Mouse (Mus musculus) lung, embryonic 15.5 days (tissue): ENCODE data around the gene Gtf3c6. TPM values are rescaled to one million over a fixed set of nuclear protein-coding genes. Genes with fewer than 3 reads are reported as not detected.

ENCODE experiments used
- ATAC-seq: fragments of 200-750 bp; cut with Nextera tagmentation; 2 replicates; pipeline ENCODE4 v1.8.0; 2017; ENCODE audit warnings: moderate number of reproducible peaks, borderline replicate concordance; ENCODE audit not compliant: low FRiP score, low TSS enrichment; ENCODE audit errors: extremely low read depth
- H3K27ac ChIP-seq: fragments of 300-500 bp; sonication (generic); 2 replicates; pipeline ENCODE4 v1.5.1; 2015; ENCODE audit warnings: moderate library complexity, mild to moderate bottlenecking, inconsistent platforms
- H3K27me3 ChIP-seq: fragments of 300-500 bp; sonication (generic); 2 replicates; pipeline ENCODE4 v1.6.1; 2015; ENCODE audit warnings: inconsistent platforms
- H3K36me3 ChIP-seq: fragments of 300-500 bp; sonication (generic); 2 replicates; pipeline ENCODE4 v1.6.1; 2015; ENCODE audit warnings: inconsistent platforms
- H3K4me1 ChIP-seq: fragments of 300-500 bp; sonication (generic); 2 replicates; pipeline ENCODE4 v1.6.1; 2015; ENCODE audit warnings: inconsistent platforms
- H3K4me2 ChIP-seq: fragments of 300-500 bp; sonication (generic); 2 replicates; pipeline ENCODE4 v1.6.1; 2015; ENCODE audit warnings: inconsistent platforms, mild to moderate bottlenecking, moderate library complexity
- H3K4me3 ChIP-seq: fragments of 300-500 bp; sonication (generic); 2 replicates; pipeline ENCODE4 v1.5.1; 2015; ENCODE audit warnings: mild to moderate bottlenecking, inconsistent platforms
- H3K9ac ChIP-seq: fragments of 300-500 bp; sonication (generic); 2 replicates; pipeline ENCODE4 v1.6.1; 2015; ENCODE audit warnings: inconsistent platforms
- H3K9me3 ChIP-seq: fragments of 300-500 bp; sonication (generic); 2 replicates; pipeline ENCODE4 v1.6.1; 2016; ENCODE audit warnings: inconsistent platforms
- WGBS: fragments of 180-500 bp; shearing (Covaris S2); methylation state at CpG from one replicate; pipeline ENCODE4 v1.1.7; 2015; 5-methylcytosine and 5-hydroxymethylcytosine counted together
- polyA plus RNA-seq: library from polyadenylated mRNA; unstranded; fragments of >200 nt; fragmentation: Nextera tagmentation; extraction: Ambion mirVana; gene quantifications from 2 replicates; pipeline ENCODE4 v1.2.1, GENCODE M21; 2015

The Gtf3c6 gene
- polyA plus RNA-seq, 1 experiment from 2014 or later = 81.5 TPM

DNA sequence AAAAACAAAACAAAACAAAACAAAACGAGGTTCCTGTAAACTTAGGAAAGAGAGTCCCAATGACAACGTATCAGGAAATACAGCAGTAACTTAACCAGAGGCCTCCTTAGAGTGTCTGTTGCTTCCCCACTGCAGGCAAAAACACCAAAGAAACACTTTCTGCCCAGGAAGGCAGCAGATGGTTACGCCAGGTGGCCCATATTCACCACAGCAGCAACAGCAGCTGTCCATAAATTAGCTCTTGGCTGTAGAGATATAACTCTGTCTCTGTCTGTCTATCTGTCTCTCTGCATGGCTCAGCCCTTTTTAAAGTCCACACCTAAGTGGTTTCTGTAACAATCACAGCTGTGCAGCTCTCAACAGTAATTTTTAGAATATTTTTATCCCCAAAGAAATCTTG lies 39.0 kb downstream of the Gtf3c6 start:
- H3K4me2 ChIP-seq = no peak overlapping the region
- no peak overlapping the region for H3K27ac ChIP-seq
- WGBS = 70% methylated on average over 3 of the region's 3 CpGs
- H3K9ac ChIP-seq = no peak overlapping the region
- H3K27me3 ChIP-seq = no peaks in the 10 kb centered on the region
- H3K9me3 ChIP-seq = no peaks in the 10 kb centered on the region
- H3K4me1 ChIP-seq = no peaks in the 10 kb centered on the region
- peaks cover 25% of the 10 kb centered on the region for H3K36me3 ChIP-seq
- no peak for ATAC-seq
- H3K4me3 ChIP-seq = no peak overlapping the region

DNA sequence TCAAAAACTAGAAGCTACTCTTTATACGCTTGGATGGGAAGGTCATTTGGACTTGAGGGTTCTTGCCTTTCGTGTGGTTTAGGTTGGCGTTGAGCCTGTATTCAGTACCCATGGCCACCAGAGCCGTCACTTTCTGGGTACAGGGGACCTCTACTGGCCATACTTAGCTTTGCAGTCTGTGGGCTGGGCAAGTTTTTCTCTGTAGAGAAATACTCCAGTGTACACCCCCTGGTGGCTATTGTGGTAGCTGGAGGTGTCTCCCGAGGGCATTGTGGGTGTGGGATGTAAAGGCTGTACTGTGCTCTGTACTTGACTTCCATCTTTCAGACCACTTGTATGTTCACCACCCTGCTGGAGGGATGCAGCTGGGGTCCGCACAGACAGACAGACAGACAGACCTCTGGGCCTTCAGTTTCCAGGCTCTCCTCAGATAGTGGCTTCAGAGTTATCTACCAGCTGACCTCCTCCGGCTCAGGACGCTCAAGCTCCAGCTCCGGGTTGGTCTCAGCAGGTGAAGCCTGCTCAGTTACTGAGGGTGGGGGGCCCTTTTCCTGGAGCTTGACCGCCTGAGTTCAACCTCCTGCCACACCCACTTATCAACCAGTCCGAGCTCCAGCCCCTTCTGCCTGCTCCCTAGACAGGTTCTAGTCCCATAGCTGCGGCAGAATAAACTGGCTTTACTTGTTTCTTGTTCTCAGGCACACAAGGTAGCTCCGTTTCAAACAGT lies 45.3 kb downstream of the Gtf3c6 start:
- Histone ChIP-seq H3K27me3 (no peaks in the 10 kb centered on the region), H3K4me1 (no peaks in the 10 kb centered on the region), H3K36me3 (no peaks in the 10 kb centered on the region), H3K27ac (no peak overlapping the region), H3K4me3 (no peak overlapping the region), H3K9ac (no peak overlapping the region), H3K4me2 (no peak overlapping the region), H3K9me3 (no peaks in the 10 kb centered on the region)
- ATAC-seq = peak; percentile 90
- WGBS = 34% methylated on average over 13 of the region's 13 CpGs

Other genes starting within 250 kb of the Gtf3c6 start
- gene Mfsd4b1, start 232.8 kb downstream of the Gtf3c6 start, polyA plus RNA-seq = 0.21 TPM in 1 of 2 replicates, not detected in the other
- 5.1 and 6.8 TPM in 2 replicates for gene Slc16a10, start 115.8 kb downstream of the Gtf3c6 start, polyA plus RNA-seq
- 62.3 and 65.4 TPM in 2 replicates for gene Rpf2, start 11.1 kb downstream of the Gtf3c6 start, polyA plus RNA-seq
- 57.0 and 59.8 TPM in 2 replicates for gene Amd1, start 44.1 kb upstream of the Gtf3c6 start, polyA plus RNA-seq
- 9.5 and 10.6 TPM in 2 replicates for gene Cdk19, start 81.5 kb upstream of the Gtf3c6 start, polyA plus RNA-seq